Mouse (Mus musculus): ENCODE measurements around the gene Srrm3. TPM values are rescaled to one million over a fixed set of nuclear protein-coding genes. Genes with fewer than 3 reads are reported as not detected.

Srrm3 gene
- polyA plus RNA-seq, 1 experiment from 2014 or later = 4.8 TPM

- H3K4me1 ChIP-seq (ENCODE audit: control insufficient read depth, insufficient read depth, low read length) = peaks cover 3% of the 10 kb centered on the region; the same call in 1 of the 2 replicates
- peak overlapping the region; percentile 88 for H3K4me2 ChIP-seq (replicated peaks; ENCODE audit: low read depth, low read length)
- H3K27ac ChIP-seq (ENCODE audit: low read length) = no peak overlapping the region
- under 1% methylated on average over 47 of the region's 47 CpGs for WGBS
- no peaks in the 10 kb centered on the region for H3K36me3 ChIP-seq (ENCODE audit: control insufficient read depth, insufficient read depth, low read length)
- no peaks in the 10 kb centered on the region for H3K27me3 ChIP-seq (ENCODE audit: control insufficient read depth, insufficient read depth, low read length)
- ATAC-seq (ENCODE audit: insufficient number of reproducible peaks, insufficient read depth, low FRiP score, low read depth) = peak; percentile 92
- H3K9ac ChIP-seq (replicated peaks; ENCODE audit: low read depth, low read length) = no peak overlapping the region; the same call in 1 of the 2 replicates
- H3K9me3 ChIP-seq (ENCODE audit: control insufficient read depth, low read depth, low read length) = no peaks in the 10 kb centered on the region
- H3K4me3 ChIP-seq (ENCODE audit: low read depth, low read length) = peak overlapping the region; percentile 43
Observed at GRCm38 (mm10) chr5:135834769-135835491, 28.2 kb downstream of the Srrm3 start.

DNA sequence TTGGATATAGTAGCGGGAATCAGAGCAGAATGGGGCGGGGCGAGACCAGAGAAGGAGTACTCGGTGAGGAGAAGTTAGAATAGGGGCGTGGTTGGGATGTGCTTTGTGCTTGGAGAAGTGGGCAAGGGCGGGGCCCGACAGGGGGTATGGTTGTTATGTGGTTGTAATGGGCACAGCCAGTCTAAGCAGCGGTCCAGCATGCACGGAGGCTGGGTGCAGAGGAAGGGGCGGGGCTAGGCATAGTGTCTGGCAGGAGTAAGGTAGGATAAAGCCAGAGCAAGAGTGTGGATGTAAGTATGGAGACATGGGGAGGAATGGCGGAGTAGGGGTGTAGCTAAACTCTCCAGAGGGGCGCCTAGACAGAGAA is 28.8 kb downstream of the Srrm3 start:
- peak overlapping the region; percentile 88 for H3K4me2 ChIP-seq (replicated peaks; ENCODE audit: low read depth, low read length)
- H3K27ac ChIP-seq (ENCODE audit: low read length) = no peak overlapping the region
- H3K9me3 ChIP-seq (ENCODE audit: control insufficient read depth, low read depth, low read length) = no peaks in the 10 kb centered on the region
- H3K9ac ChIP-seq (replicated peaks; ENCODE audit: low read depth, low read length) = no peak overlapping the region
- peak overlapping the region; percentile 43 for H3K4me3 ChIP-seq (ENCODE audit: low read depth, low read length)
- no peaks in the 10 kb centered on the region for H3K27me3 ChIP-seq (ENCODE audit: control insufficient read depth, insufficient read depth, low read length)
- peak; percentile 71; the same call in 1 of the 2 replicates for ATAC-seq (ENCODE audit: insufficient number of reproducible peaks, insufficient read depth, low FRiP score, low read depth)
- 5% methylated on average over 12 of the region's 12 CpGs for WGBS
- peaks cover 3% of the 10 kb centered on the region; the same call in 1 of the 2 replicates for H3K4me1 ChIP-seq (ENCODE audit: control insufficient read depth, insufficient read depth, low read length)
- H3K36me3 ChIP-seq (ENCODE audit: control insufficient read depth, insufficient read depth, low read length) = no peaks in the 10 kb centered on the region

GRCm38 (mm10) chr5:135835981-135836380 is 29.3 kb downstream of the Srrm3 start:
- no peak overlapping the region for H3K4me3 ChIP-seq (ENCODE audit: low read depth, low read length)
- H3K4me2 ChIP-seq (replicated peaks; ENCODE audit: low read depth, low read length) = peak overlapping the region; percentile 88; the same call in 1 of the 2 replicates
- H3K27me3 ChIP-seq (ENCODE audit: control insufficient read depth, insufficient read depth, low read length) = no peaks in the 10 kb centered on the region
- H3K9me3 ChIP-seq (ENCODE audit: control insufficient read depth, low read depth, low read length) = no peaks in the 10 kb centered on the region
- no peak overlapping the region for H3K27ac ChIP-seq (ENCODE audit: low read length)
- WGBS = 21% methylated on average over 12 of the region's 12 CpGs
- H3K4me1 ChIP-seq (ENCODE audit: control insufficient read depth, insufficient read depth, low read length) = peaks cover 3% of the 10 kb centered on the region; the same call in 1 of the 2 replicates
- ATAC-seq (ENCODE audit: insufficient number of reproducible peaks, insufficient read depth, low FRiP score, low read depth) = no peak
- no peak overlapping the region for H3K9ac ChIP-seq (replicated peaks; ENCODE audit: low read depth, low read length)
- H3K36me3 ChIP-seq (ENCODE audit: control insufficient read depth, insufficient read depth, low read length) = no peaks in the 10 kb centered on the region

DNA sequence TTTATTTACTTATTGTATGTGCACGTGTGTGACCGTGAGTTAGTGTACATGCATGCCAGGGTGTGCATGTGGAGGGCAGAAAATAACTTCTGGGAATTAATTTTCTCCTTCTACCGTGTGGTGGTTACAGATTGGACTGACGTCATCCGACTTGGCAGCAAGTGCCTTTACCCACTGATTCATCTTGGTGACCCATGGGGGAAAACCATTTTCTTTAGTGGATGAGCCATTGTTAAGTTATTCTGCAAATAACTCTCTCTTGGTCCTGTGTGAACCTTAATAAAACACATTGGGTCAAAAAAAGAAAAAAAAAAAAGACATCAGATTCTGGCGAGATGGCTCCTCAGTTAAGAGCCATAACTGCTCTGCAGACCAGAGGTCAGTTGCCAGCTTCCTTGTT is 35.0 kb downstream of the Srrm3 start:
- 70% methylated on average over 6 of the region's 6 CpGs for WGBS
- H3K36me3 ChIP-seq (ENCODE audit: control insufficient read depth, insufficient read depth, low read length) = no peaks in the 10 kb centered on the region
- H3K4me3 ChIP-seq (ENCODE audit: low read depth, low read length) = no peak overlapping the region
- ATAC-seq (ENCODE audit: insufficient number of reproducible peaks, insufficient read depth, low FRiP score, low read depth) = no peak
- no peaks in the 10 kb centered on the region for H3K27me3 ChIP-seq (ENCODE audit: control insufficient read depth, insufficient read depth, low read length)
- H3K9me3 ChIP-seq (ENCODE audit: control insufficient read depth, low read depth, low read length) = no peaks in the 10 kb centered on the region
- no peaks in the 10 kb centered on the region for H3K4me1 ChIP-seq (ENCODE audit: control insufficient read depth, insufficient read depth, low read length)
- no peak overlapping the region for H3K4me2 ChIP-seq (replicated peaks; ENCODE audit: low read depth, low read length)
- no peak overlapping the region for H3K27ac ChIP-seq (ENCODE audit: low read length)
- no peak overlapping the region for H3K9ac ChIP-seq (replicated peaks; ENCODE audit: low read depth, low read length)

- H3K9me3 ChIP-seq (ENCODE audit: control insufficient read depth, low read depth, low read length) = no peaks in the 10 kb centered on the region; the same call in 1 of the 2 replicates
- H3K4me3 ChIP-seq (ENCODE audit: low read depth, low read length) = no peak overlapping the region
- WGBS = 19% methylated on average over 5 of the region's 5 CpGs
- H3K27ac ChIP-seq (ENCODE audit: low read length) = no peak overlapping the region
- H3K4me1 ChIP-seq (ENCODE audit: control insufficient read depth, insufficient read depth, low read length) = no peaks in the 10 kb centered on the region
- no peaks in the 10 kb centered on the region for H3K27me3 ChIP-seq (ENCODE audit: control insufficient read depth, insufficient read depth, low read length)
- no peak overlapping the region for H3K9ac ChIP-seq (replicated peaks; ENCODE audit: low read depth, low read length)
- ATAC-seq (ENCODE audit: insufficient number of reproducible peaks, insufficient read depth, low FRiP score, low read depth) = no peak
- H3K36me3 ChIP-seq (ENCODE audit: control insufficient read depth, insufficient read depth, low read length) = no peaks in the 10 kb centered on the region
- no peak overlapping the region for H3K4me2 ChIP-seq (replicated peaks; ENCODE audit: low read depth, low read length)
Observed at GRCm38 (mm10) chr5:135843418-135843817, 36.7 kb downstream of the Srrm3 start.

- Histone ChIP-seq H3K27me3 (ENCODE audit: control insufficient read depth, insufficient read depth, low read length) (no peaks in the 10 kb centered on the region), H3K36me3 (ENCODE audit: control insufficient read depth, insufficient read depth, low read length) (no peaks in the 10 kb centered on the region), H3K9ac (replicated peaks; ENCODE audit: low read depth, low read length) (no peak overlapping the region), H3K4me1 (ENCODE audit: control insufficient read depth, insufficient read depth, low read length) (no peaks in the 10 kb centered on the region), H3K27ac (ENCODE audit: low read length) (no peak overlapping the region), H3K9me3 (ENCODE audit: control insufficient read depth, low read depth, low read length) (no peaks in the 10 kb centered on the region; the same call in 1 of the 2 replicates), H3K4me3 (ENCODE audit: low read depth, low read length) (no peak overlapping the region), H3K4me2 (replicated peaks; ENCODE audit: low read depth, low read length) (no peak overlapping the region)
- no peak for ATAC-seq (ENCODE audit: insufficient number of reproducible peaks, insufficient read depth, low FRiP score, low read depth)
- 72% methylated on average over 13 of the region's 13 CpGs for WGBS
Observed at GRCm38 (mm10) chr5:135845676-135846320, 39.1 kb downstream of the Srrm3 start.

DNA sequence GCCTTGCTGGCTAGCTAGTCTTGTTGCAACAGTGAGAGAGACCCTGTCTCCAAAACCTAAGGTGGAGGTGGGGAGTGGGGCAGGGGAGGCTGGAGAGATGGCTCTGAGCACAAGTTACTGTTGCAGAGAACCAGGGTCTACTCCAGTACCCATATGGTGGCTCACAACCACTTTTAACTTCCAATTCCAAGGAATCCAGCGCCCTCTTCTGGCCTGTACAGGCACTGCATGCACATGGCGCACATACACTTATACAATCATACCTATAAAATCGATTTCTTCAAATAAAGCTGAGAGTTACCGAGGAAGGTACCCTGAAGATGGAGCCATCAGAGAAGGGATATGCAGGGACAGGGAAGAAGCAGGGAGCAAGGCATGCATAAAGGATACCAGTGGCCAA is 40.8 kb downstream of the Srrm3 start:
- 77% methylated on average over 4 of the region's 4 CpGs for WGBS
- Histone ChIP-seq H3K9me3 (ENCODE audit: control insufficient read depth, low read depth, low read length) (no peaks in the 10 kb centered on the region; the same call in 1 of the 2 replicates), H3K36me3 (ENCODE audit: control insufficient read depth, insufficient read depth, low read length) (no peaks in the 10 kb centered on the region), H3K27me3 (ENCODE audit: control insufficient read depth, insufficient read depth, low read length) (peaks cover 7% of the 10 kb centered on the region; the same call in 1 of the 2 replicates), H3K27ac (ENCODE audit: low read length) (no peak overlapping the region), H3K4me2 (replicated peaks; ENCODE audit: low read depth, low read length) (no peak overlapping the region), H3K4me3 (ENCODE audit: low read depth, low read length) (no peak overlapping the region), H3K9ac (replicated peaks; ENCODE audit: low read depth, low read length) (no peak overlapping the region), H3K4me1 (ENCODE audit: control insufficient read depth, insufficient read depth, low read length) (no peaks in the 10 kb centered on the region)
- ATAC-seq (ENCODE audit: insufficient number of reproducible peaks, insufficient read depth, low FRiP score, low read depth) = no peak

DNA sequence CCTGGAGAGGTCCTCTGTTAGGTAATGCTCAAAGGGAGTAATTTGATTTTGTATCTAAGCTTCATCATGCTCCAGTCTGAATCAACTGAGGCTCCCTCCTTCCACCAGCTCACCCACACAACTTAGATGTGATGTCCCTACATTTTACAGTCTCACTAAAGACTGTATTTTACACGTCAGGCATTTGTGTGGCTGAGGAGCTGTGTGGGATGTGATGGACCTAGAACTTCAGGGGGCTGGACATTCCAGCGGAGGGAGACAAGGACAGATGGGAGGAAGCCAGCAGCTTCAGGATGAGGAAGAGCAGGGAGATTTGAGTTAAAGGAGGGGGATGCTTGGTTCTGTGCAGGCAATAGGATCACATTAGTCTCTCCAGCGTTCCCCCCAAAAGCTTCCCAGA is 41.2 kb downstream of the Srrm3 start:
- ATAC-seq (ENCODE audit: insufficient number of reproducible peaks, insufficient read depth, low FRiP score, low read depth) = no peak
- Histone ChIP-seq H3K27me3 (ENCODE audit: control insufficient read depth, insufficient read depth, low read length) (peaks cover 7% of the 10 kb centered on the region; the same call in 1 of the 2 replicates), H3K4me2 (replicated peaks; ENCODE audit: low read depth, low read length) (no peak overlapping the region), H3K9me3 (ENCODE audit: control insufficient read depth, low read depth, low read length) (no peaks in the 10 kb centered on the region; the same call in 1 of the 2 replicates), H3K36me3 (ENCODE audit: control insufficient read depth, insufficient read depth, low read length) (no peaks in the 10 kb centered on the region), H3K9ac (replicated peaks; ENCODE audit: low read depth, low read length) (no peak overlapping the region), H3K27ac (ENCODE audit: low read length) (no peak overlapping the region), H3K4me1 (ENCODE audit: control insufficient read depth, insufficient read depth, low read length) (no peaks in the 10 kb centered on the region), H3K4me3 (ENCODE audit: low read depth, low read length) (no peak overlapping the region)
- 78% methylated on average over 3 of the region's 3 CpGs for WGBS
